Mouse (Mus musculus) ES-Bruce4 (cell line): ENCODE measurements at regions not wholly inside any gene's neighbourhood (a gene's known extent, or its start where the extent isn't known, plus 50 kb on each side); places are given as distances from the start of the nearest gene placed in this dataset.

Experiments used
- CTCF ChIP-seq: IDR thresholded peaks from one replicate; pipeline ENCODE4 v1.8.1; 2011; ENCODE audit warnings: low read depth, low read length
- POLR2A ChIP-seq: IDR thresholded peaks from one replicate; pipeline ENCODE4 v1.8.1; 2011; ENCODE audit warnings: low read length; ENCODE audit not compliant: insufficient read depth

- TF ChIP-seq POLR2A = no peak
- TF ChIP-seq CTCF = no peak
Observed at GRCm38 (mm10) chr14:120607801-120608200, 129.6 kb downstream of the Rap2a start.
